Mouse (Mus musculus): ENCODE data around the gene Fxr2. TPM values are rescaled to one million over a fixed set of nuclear protein-coding genes. Genes with fewer than 3 reads are reported as not detected.
A peak's percentile ranks its signal among the peaks of the same experiment; 100 is the strongest.

Gene Fxr2
- polyA plus RNA-seq, 1 experiment: 132 TPM

DNA sequence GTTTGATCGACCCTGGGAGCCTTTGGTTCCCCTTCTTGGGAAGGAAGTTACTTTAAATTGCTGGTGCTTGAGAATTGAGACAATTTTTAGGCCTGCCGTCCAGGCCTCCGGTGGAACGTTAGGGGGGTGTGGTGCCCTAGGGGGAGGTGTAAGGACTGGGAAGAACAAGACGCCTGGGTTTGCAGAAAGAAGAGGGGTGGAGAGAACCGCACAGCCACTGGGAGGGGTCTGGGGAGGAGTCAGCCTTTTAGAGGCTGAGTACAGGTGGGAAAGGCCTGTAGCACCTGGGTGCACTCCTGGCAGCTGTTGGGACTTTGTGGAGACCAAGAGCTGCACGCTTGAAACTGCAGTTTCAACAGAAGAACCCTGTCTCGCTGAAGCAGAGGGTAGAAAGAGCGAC lies 22.0 kb downstream of the Fxr2 start:
- H3K4me3 ChIP-seq (ENCODE audit: insufficient read depth, low read length): no peak overlapping the region
- no peaks in the 10 kb centered on the region for H3K4me1 ChIP-seq (ENCODE audit: control insufficient read depth, insufficient read depth, low read length)
- TF ChIP-seq POLR2A (IDR thresholded peaks at IDR 0.05; ENCODE audit: extremely low read depth, insufficient read depth, low read length) (no peak), CTCF (IDR thresholded peaks at IDR 0.05; ENCODE audit: extremely low read depth, insufficient read depth, low read length) (no peak)
- no peak overlapping the region for H3K27ac ChIP-seq (ENCODE audit: insufficient read depth, low read length)

DNA sequence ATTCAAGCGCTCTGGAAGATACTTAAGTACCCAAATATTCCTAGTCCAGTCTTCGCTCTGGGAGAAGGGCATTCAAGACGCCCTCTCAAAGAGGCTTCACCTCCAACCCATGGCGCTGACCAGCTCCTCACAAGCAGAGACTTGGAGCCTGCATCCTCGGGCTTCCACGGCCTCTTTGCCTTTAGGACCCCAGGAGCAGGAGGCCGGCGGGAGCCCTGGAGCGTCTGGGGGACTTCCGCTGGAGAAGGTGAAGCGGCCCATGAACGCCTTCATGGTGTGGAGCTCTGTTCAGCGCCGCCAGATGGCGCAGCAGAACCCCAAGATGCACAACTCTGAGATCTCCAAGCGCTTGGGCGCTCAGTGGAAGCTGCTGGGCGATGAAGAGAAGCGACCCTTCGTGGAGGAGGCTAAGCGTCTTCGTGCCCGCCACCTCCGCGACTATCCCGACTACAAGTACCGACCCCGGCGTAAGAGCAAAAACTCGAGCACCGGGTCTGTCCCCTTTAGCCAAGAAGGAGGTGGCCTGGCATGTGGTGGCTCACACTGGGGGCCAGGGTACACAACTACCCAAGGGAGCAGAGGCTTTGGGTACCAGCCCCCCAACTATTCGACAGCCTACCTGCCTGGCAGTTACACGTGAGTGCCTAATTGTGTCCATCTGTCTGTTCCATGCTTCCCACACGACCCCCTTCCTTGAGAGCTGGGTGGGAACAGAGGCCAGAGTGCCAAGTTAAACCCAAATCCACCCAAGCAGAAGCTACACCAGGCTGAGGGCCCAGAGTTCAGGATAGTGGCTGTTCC lies 22.7 kb downstream of the Fxr2 start, which contains the start of gene Sox15:
Gene Sox15, plus strand, starts transcription at position 51 of the 801 bp plus-strand sequence.
- H3K4me3 ChIP-seq (ENCODE audit: insufficient read depth, low read length): no peak within 1 kb of the TSS
- no peak for TF ChIP-seq POLR2A (IDR thresholded peaks at IDR 0.05; ENCODE audit: extremely low read depth, insufficient read depth, low read length)
- TF ChIP-seq CTCF (IDR thresholded peaks at IDR 0.05; ENCODE audit: extremely low read depth, insufficient read depth, low read length): peak; percentile 65
- no peak within 1 kb of the TSS for H3K27ac ChIP-seq (ENCODE audit: insufficient read depth, low read length)
- no peaks in the 10 kb centered on the region for H3K4me1 ChIP-seq (ENCODE audit: control insufficient read depth, insufficient read depth, low read length)

DNA sequence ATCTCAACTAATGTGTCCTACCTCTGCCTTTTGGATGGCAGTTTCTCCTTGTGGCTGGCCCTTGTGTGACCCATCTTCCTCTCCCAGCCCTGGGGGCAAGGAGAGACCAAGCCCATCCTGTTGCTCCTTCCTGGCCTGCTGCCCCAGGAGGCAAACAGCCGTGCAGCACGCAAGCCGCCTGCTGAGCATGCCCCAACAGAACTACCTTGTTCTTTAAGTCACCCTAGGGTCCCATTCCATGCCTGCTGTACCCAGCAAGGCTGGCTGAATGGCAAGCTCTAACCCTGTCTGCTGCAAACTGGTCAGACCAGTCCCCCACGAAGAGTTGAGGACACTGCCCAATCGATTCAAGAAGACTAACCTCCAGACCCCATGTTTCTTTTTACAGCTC lies 23.3 kb downstream of the Fxr2 start:
- TF ChIP-seq POLR2A (IDR thresholded peaks at IDR 0.05; ENCODE audit: extremely low read depth, insufficient read depth, low read length) (no peak), CTCF (IDR thresholded peaks at IDR 0.05; ENCODE audit: extremely low read depth, insufficient read depth, low read length) (no peak)
- H3K4me1 ChIP-seq (ENCODE audit: control insufficient read depth, insufficient read depth, low read length): no peaks in the 10 kb centered on the region
- H3K4me3 ChIP-seq (ENCODE audit: insufficient read depth, low read length): no peak overlapping the region
- H3K27ac ChIP-seq (ENCODE audit: insufficient read depth, low read length): no peak overlapping the region

DNA sequence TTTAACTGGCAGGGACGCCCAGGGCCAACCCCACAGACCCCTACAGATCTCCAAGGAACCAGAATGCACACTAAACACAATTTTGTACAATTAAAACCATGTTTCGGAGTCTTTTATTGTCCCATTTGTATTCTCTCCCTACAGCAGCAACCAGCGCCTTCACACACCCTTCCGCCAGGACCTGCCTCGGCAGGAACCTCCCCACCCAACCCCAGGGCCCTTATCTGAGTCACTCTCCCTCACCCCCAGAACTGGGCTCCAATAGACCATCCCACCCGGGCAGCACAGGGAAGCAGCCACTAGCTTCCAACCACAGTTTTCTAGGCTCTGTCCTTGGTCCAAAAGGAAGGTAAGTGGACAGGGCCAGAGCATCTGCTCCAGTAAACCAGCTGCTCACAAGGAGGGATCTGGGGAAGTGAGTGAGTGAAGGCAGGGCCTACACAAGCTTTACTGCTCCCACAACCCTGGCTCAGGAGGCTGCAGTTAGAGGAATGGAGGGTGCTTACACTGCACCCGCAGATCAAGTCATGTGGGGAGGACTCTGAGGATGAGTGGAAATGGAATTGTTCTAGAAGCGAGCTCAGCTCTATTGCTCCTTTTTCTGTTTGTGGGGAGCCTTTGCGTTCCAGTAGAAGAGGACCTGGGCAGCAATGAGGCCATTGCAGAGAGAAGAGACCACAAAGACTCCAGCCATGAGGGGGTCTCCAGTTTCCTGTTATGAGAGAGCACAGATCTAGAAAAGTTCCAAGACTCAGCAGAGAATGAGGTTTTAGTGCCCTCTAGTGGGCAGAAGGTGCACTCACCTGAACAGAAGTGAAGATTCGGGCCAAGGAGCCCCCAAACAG lies 24.0 kb downstream of the Fxr2 start:
- Histone ChIP-seq H3K27ac (ENCODE audit: insufficient read depth, low read length) (no peak overlapping the region), H3K4me3 (ENCODE audit: insufficient read depth, low read length) (no peak overlapping the region), H3K4me1 (ENCODE audit: control insufficient read depth, insufficient read depth, low read length) (no peaks in the 10 kb centered on the region)
- TF ChIP-seq CTCF (IDR thresholded peaks at IDR 0.05; ENCODE audit: extremely low read depth, insufficient read depth, low read length) (peak; percentile 72), POLR2A (IDR thresholded peaks at IDR 0.05; ENCODE audit: extremely low read depth, insufficient read depth, low read length) (no peak)

GRCm38 (mm10) chr11:69657462-69657881 lies 24.7 kb downstream of the Fxr2 start:
- H3K27ac ChIP-seq (ENCODE audit: insufficient read depth, low read length): no peak overlapping the region
- H3K4me1 ChIP-seq (ENCODE audit: control insufficient read depth, insufficient read depth, low read length): no peaks in the 10 kb centered on the region
- no peak overlapping the region for H3K4me3 ChIP-seq (ENCODE audit: insufficient read depth, low read length)
- TF ChIP-seq CTCF (IDR thresholded peaks at IDR 0.05; ENCODE audit: extremely low read depth, insufficient read depth, low read length): no peak
- TF ChIP-seq POLR2A (IDR thresholded peaks at IDR 0.05; ENCODE audit: extremely low read depth, insufficient read depth, low read length): no peak

DNA sequence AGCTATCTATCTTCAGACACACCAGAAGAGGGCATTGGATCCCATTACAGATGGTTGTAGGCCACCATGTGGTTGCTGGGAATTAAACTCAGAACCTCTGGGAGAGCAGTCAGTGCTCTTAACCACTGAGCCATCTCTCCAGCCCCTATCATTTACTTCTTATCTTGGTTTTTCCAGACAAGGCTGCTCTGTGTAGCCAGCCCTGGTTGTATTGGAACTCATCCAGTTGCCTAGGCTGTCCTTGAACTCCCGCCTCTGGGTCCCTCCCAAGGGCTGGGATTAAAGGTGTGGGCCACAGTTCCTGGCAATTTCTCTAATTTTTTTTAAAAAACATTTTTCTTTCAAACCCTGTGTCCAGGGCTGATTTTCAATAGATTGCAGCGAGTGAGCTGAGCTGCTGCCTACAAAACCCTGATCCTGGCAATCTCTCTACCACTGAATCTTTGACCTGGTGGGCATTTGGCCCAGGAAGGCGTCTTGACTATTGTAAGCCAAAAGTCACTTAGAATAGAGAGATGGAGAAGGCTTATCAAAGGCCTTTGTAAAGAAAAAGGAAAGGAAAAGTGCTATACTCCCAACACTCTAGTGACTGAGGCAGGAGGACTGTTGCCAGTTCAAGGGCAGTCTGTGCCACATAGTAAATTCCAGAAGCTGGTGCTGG lies 28.6 kb downstream of the Fxr2 start:
- Histone ChIP-seq H3K4me3 (ENCODE audit: insufficient read depth, low read length) (peak overlapping the region; percentile 78; the same call in 1 of the 2 replicates), H3K4me1 (ENCODE audit: control insufficient read depth, insufficient read depth, low read length) (no peaks in the 10 kb centered on the region), H3K27ac (ENCODE audit: insufficient read depth, low read length) (no peak overlapping the region)
- TF ChIP-seq CTCF (IDR thresholded peaks at IDR 0.05; ENCODE audit: extremely low read depth, insufficient read depth, low read length) (no peak), POLR2A (IDR thresholded peaks at IDR 0.05; ENCODE audit: extremely low read depth, insufficient read depth, low read length) (no peak)

- 0 out of 2 replicates have a peak, but pooled peaks have one; percentile 76 for TF ChIP-seq POLR2A (IDR thresholded peaks at IDR 0.05; ENCODE audit: extremely low read depth, insufficient read depth, low read length)
- TF ChIP-seq CTCF (IDR thresholded peaks at IDR 0.05; ENCODE audit: extremely low read depth, insufficient read depth, low read length): no peak
- H3K4me1 ChIP-seq (ENCODE audit: control insufficient read depth, insufficient read depth, low read length): no peaks in the 10 kb centered on the region
- H3K4me3 ChIP-seq (ENCODE audit: insufficient read depth, low read length): peak within 1 kb of the TSS; percentile 78
- H3K27ac ChIP-seq (ENCODE audit: insufficient read depth, low read length): peak within 1 kb of the TSS; percentile 91
Observed at GRCm38 (mm10) chr11:69662213-69662966, 29.6 kb downstream of the Fxr2 start, which contains the start of gene Mpdu1. TSS of gene Mpdu1 (minus strand) at chr11:69662642.

GRCm38 (mm10) chr11:69662967-69663671 lies 30.3 kb downstream of the Fxr2 start:
- peak overlapping the region; percentile 64 for H3K27ac ChIP-seq (ENCODE audit: insufficient read depth, low read length)
- no peaks in the 10 kb centered on the region for H3K4me1 ChIP-seq (ENCODE audit: control insufficient read depth, insufficient read depth, low read length)
- TF ChIP-seq POLR2A (IDR thresholded peaks at IDR 0.05; ENCODE audit: extremely low read depth, insufficient read depth, low read length): no peak
- no peak for TF ChIP-seq CTCF (IDR thresholded peaks at IDR 0.05; ENCODE audit: extremely low read depth, insufficient read depth, low read length)
- peak overlapping the region; percentile 78 for H3K4me3 ChIP-seq (ENCODE audit: insufficient read depth, low read length)

Measured in cortical plate, adult 2 months (tissue).